Mouse (Mus musculus) cerebellum, adult 2 months (tissue): ENCODE measurements around the gene Atraid.

ENCODE experiments used
- CTCF ChIP-seq: fragments of 200-500 bp; IDR thresholded peaks from 2 replicates; pipeline ENCODE4 v1.5.1; 2011; ENCODE audit warnings: low read depth, mild to moderate bottlenecking, control low read depth, low read length, moderate library complexity, borderline replicate concordance; ENCODE audit not compliant: insufficient read depth
- POLR2A ChIP-seq: fragments of 200-500 bp; IDR thresholded peaks from 2 replicates; pipeline ENCODE4 v1.6.1; 2011; ENCODE audit warnings: low read length, control low read depth, borderline replicate concordance; ENCODE audit not compliant: insufficient read depth

GRCm38 (mm10) chr5:31071821-31072220 lies 23.7 kb downstream of the Atraid start:
- TF ChIP-seq CTCF (no peak), POLR2A (no peak)
